Mouse (Mus musculus) myocyte (in vitro differentiated cells): ENCODE results near the gene Plau. TPM values are rescaled to one million over a fixed set of nuclear protein-coding genes. Genes with fewer than 3 reads are reported as not detected.

ENCODE experiments used
- H3K27me3 ChIP-seq: one replicate; pipeline ENCODE4 v1.6.1; 2011; ENCODE audit not compliant: control insufficient read depth, insufficient read depth, insufficient read length
- H3K36me3 ChIP-seq: one replicate; pipeline ENCODE4 v1.6.1; 2011; ENCODE audit not compliant: control insufficient read depth, insufficient read depth
- H3K4me2 ChIP-seq: one replicate; pipeline ENCODE4 v1.6.1; 2011; ENCODE audit warnings: low read depth, control low read depth
- H3K4me3 ChIP-seq: one replicate; pipeline ENCODE4 v1.5.1; 2011; ENCODE audit warnings: mild to moderate bottlenecking, control low read depth, moderate library complexity
- H3K79me2 ChIP-seq: one replicate; pipeline ENCODE4 v1.6.1; 2011; ENCODE audit not compliant: control insufficient read depth, insufficient read depth
- H3ac ChIP-seq: one replicate; pipeline ENCODE4 v1.6.1; 2011; ENCODE audit not compliant: control insufficient read depth, insufficient read length
- CEBPB ChIP-seq: IDR thresholded peaks from 2 replicates; pipeline ENCODE4 v1.6.1; 2011; ENCODE audit warnings: mild to moderate bottlenecking, moderate library complexity; ENCODE audit not compliant: poor library complexity, insufficient read depth, severe bottlenecking
- E2F4 ChIP-seq: IDR thresholded peaks from one replicate; pipeline ENCODE4 v1.6.1; 2011; ENCODE audit warnings: mild to moderate bottlenecking, control low read depth, moderate library complexity; ENCODE audit not compliant: insufficient read depth
- MAX ChIP-seq: IDR thresholded peaks from one replicate; pipeline ENCODE4 v1.6.1; 2011; ENCODE audit warnings: low read depth, mild to moderate bottlenecking, control low read depth
- MYOD1 ChIP-seq, 3 experiments: IDR thresholded peaks; one replicate each; pipeline ENCODE4 v1.6.1; 2011; ENCODE audit warnings: control low read depth in 2 of 3, low read depth in 2 of 3, mild to moderate bottlenecking in 2 of 3, moderate library complexity in 1 of 3; ENCODE audit not compliant: insufficient read length in 2 of 3, control insufficient read depth in 1 of 3
- MYOG ChIP-seq, 3 experiments: IDR thresholded peaks; one replicate each; pipeline ENCODE4 v1.6.1; 2011; ENCODE audit warnings: control low read depth in 2 of 3, low read depth in 2 of 3, mild to moderate bottlenecking in 2 of 3; ENCODE audit not compliant: insufficient read length in 2 of 3, control insufficient read depth in 1 of 3, insufficient read depth in 1 of 3
- POLR2A ChIP-seq: IDR thresholded peaks from one replicate; pipeline ENCODE4 v1.6.1; 2011; ENCODE audit warnings: low read depth, mild to moderate bottlenecking, control low read depth, moderate library complexity; ENCODE audit not compliant: insufficient read length
- POLR2AphosphoS2 ChIP-seq: IDR thresholded peaks from one replicate; pipeline ENCODE4 v1.6.1; 2011; ENCODE audit warnings: low read depth, control low read depth; ENCODE audit not compliant: insufficient read length
- REST ChIP-seq: IDR thresholded peaks from one replicate; pipeline ENCODE4 v1.6.1; 2011; ENCODE audit warnings: mild to moderate bottlenecking, control low read depth, moderate library complexity; ENCODE audit not compliant: insufficient read depth, insufficient read length
- SRF ChIP-seq: IDR thresholded peaks from one replicate; pipeline ENCODE4 v1.6.1; 2011; ENCODE audit warnings: low read depth; ENCODE audit not compliant: control insufficient read depth, insufficient read length
- TCF12 ChIP-seq: IDR thresholded peaks from one replicate; pipeline ENCODE4 v1.6.1; 2011; ENCODE audit warnings: mild to moderate bottlenecking, control low read depth; ENCODE audit not compliant: poor library complexity, insufficient read depth, severe bottlenecking
- TCF3 ChIP-seq: IDR thresholded peaks from one replicate; pipeline ENCODE4 v1.6.1; 2011; ENCODE audit warnings: low read depth, control low read depth; ENCODE audit not compliant: insufficient read length
- USF1 ChIP-seq: IDR thresholded peaks from one replicate; pipeline ENCODE4 v1.6.1; 2011; ENCODE audit warnings: low read depth, mild to moderate bottlenecking, control low read depth, moderate library complexity
- polyA plus RNA-seq: library from polyadenylated mRNA; unstranded; fragments of >200 nt; fragmentation: generic; extraction: Trizol; gene quantifications from one replicate; pipeline ENCODE4 v1.2.1, GENCODE M21; 2012; ENCODE audit warnings: missing spikeins

The Plau gene
- polyA plus RNA-seq, 1 experiment = 40.1 TPM

- no peak overlapping the region for H3K4me2 ChIP-seq
- no peaks in the 10 kb centered on the region for H3K79me2 ChIP-seq
- H3K36me3 ChIP-seq = no peaks in the 10 kb centered on the region
- no peak overlapping the region for H3ac ChIP-seq
- no peaks in the 10 kb centered on the region for H3K27me3 ChIP-seq
- no peak for TF ChIP-seq POLR2AphosphoS2
- no peak for TF ChIP-seq MYOG (IDR thresholded peaks at IDR 0.05; ENCODE audit: control insufficient read depth in 1 of 3, insufficient read depth in 1 of 3, insufficient read length in 2 of 3, low read depth in 2 of 3)
- TF ChIP-seq MYOD1 (IDR thresholded peaks at IDR 0.05; ENCODE audit: control insufficient read depth in 1 of 3, insufficient read length in 2 of 3, low read depth in 2 of 3) = no peak
- H3K4me3 ChIP-seq = no peak overlapping the region
These were observed 37.7 kb upstream of the Plau start for GRCm38 (mm10) chr14:20798761-20799160.

- H3K36me3 ChIP-seq = no peaks in the 10 kb centered on the region
- H3K79me2 ChIP-seq = no peaks in the 10 kb centered on the region
- TF ChIP-seq MAX (no peak), REST (no peak), TCF3 (no peak), POLR2A (no peak)
- no peak overlapping the region for H3ac ChIP-seq
- no peak overlapping the region for H3K4me3 ChIP-seq
- H3K4me2 ChIP-seq = no peak overlapping the region
- H3K27me3 ChIP-seq = no peaks in the 10 kb centered on the region
These were observed 33.4 kb upstream of the Plau start for GRCm38 (mm10) chr14:20802926-20803605.

- H3K4me3 ChIP-seq = no peak overlapping the region
- no peaks in the 10 kb centered on the region for H3K36me3 ChIP-seq
- no peak overlapping the region for H3ac ChIP-seq
- TF ChIP-seq REST (no peak), TCF12 (no peak), USF1 (peak; percentile 31), MAX (no peak), SRF (no peak)
- H3K4me2 ChIP-seq = peak overlapping the region; percentile 94
- H3K79me2 ChIP-seq = no peaks in the 10 kb centered on the region
- no peaks in the 10 kb centered on the region for H3K27me3 ChIP-seq
These were observed 32.9 kb upstream of the Plau start for GRCm38 (mm10) chr14:20803606-20803938.

GRCm38 (mm10) chr14:20804481-20804880, 32.0 kb upstream of the Plau start:
- Histone ChIP-seq H3K79me2 (no peaks in the 10 kb centered on the region), H3K4me2 (peak overlapping the region; percentile 94), H3K36me3 (no peaks in the 10 kb centered on the region), H3K27me3 (no peaks in the 10 kb centered on the region), H3K4me3 (no peak overlapping the region), H3ac (no peak overlapping the region)
- TF ChIP-seq SRF = no peak
- TF ChIP-seq CEBPB = no peak
- no peak for TF ChIP-seq MYOD1 (IDR thresholded peaks at IDR 0.05; ENCODE audit: control insufficient read depth in 1 of 3, insufficient read length in 2 of 3, low read depth in 2 of 3)
- no peak for TF ChIP-seq POLR2A

- Histone ChIP-seq H3K27me3 (no peaks in the 10 kb centered on the region), H3K4me3 (no peak overlapping the region), H3K36me3 (no peaks in the 10 kb centered on the region), H3ac (no peak overlapping the region), H3K79me2 (no peaks in the 10 kb centered on the region), H3K4me2 (peak overlapping the region; percentile 94)
- peak; percentile 32 for TF ChIP-seq TCF12
- no peak for TF ChIP-seq TCF3
- TF ChIP-seq E2F4 = no peak
- peak in 2 of 3 experiments; percentile 58 to 73 for TF ChIP-seq MYOD1 (IDR thresholded peaks at IDR 0.05; ENCODE audit: control insufficient read depth in 1 of 3, insufficient read length in 2 of 3, low read depth in 2 of 3)
- TF ChIP-seq MYOG (IDR thresholded peaks at IDR 0.05; ENCODE audit: control insufficient read depth in 1 of 3, insufficient read depth in 1 of 3, insufficient read length in 2 of 3, low read depth in 2 of 3) = peak in 2 of 3 experiments; percentile 76 to 82
- no peak for TF ChIP-seq POLR2A
- TF ChIP-seq REST = no peak
- TF ChIP-seq USF1 = peak; percentile 95
- TF ChIP-seq MAX = peak; percentile 67
- no peak for TF ChIP-seq SRF
- no peak for TF ChIP-seq CEBPB
These were observed 31.3 kb upstream of the Plau start for GRCm38 (mm10) chr14:20804964-20805672.
